In the genomic region with DNA sequence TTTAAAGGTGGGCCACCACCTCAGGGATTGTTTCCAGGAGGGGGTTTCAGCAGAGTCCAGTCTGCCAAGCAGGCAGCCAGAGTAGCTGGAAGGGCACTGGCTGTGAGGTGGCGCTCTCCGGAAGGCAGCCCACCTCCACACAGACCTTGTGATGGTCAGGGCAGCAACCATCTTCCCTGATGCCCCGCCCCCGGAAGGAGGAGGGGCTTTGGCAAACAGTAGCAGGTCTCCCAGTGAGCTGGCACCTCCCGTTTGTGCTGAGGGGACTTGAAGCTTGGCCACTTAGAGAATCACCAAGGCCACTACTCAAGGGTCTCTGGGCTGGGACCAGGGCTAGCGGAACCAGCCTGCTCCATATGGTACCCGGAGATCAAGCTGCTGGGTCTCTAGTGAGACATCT, we compare ENCODE assay signal across 14 mouse cellular contexts.
DNase-seq lines count a peak whose midpoint lies in the region; ATAC-seq and TF ChIP-seq lines count a peak whose summit lies in the region.
"Had no signal": no experiment of that assay in that cellular context is flagged by ENCODE, and none has a peak within 500 bp of the region (broad histone marks: within the 10 kb centered on the region; RNA-seq: fewer than 3 reads in every experiment).

No protein-coding gene starts in this region.

- H3K9ac ChIP-seq in hindbrain, embryonic 15.5 days, result no peak overlapping the region
- H3K9ac ChIP-seq: forebrain, embryonic 13.5 days; heart, embryonic 15.5 days had no signal

- no peak for TF ChIP-seq POLR2A in lung, adult 2 months (IDR thresholded peaks at IDR 0.05; ENCODE audit: borderline replicate concordance, extremely low read depth, low read depth, low read length)

- H3K27me3 ChIP-seq in E14TG2a.4 (ENCODE audit: insufficient read depth, low read length), result no peaks in the 10 kb centered on the region
- peaks cover 20% of the 10 kb centered on the region for H3K27me3 ChIP-seq in hindbrain, embryonic 15.5 days

- H3K4me1 ChIP-seq in lung, adult 2 months (ENCODE audit: control insufficient read depth, insufficient read depth, low read length), result no peaks in the 10 kb centered on the region
- peaks cover 94% of the 10 kb centered on the region for H3K4me1 ChIP-seq in E14TG2a.4 (replicated peaks; ENCODE audit: low read depth, low read length)
- H3K4me1 ChIP-seq in hindbrain, embryonic 15.5 days (replicated peaks), result peaks cover 25% of the 10 kb centered on the region
- H3K4me1 ChIP-seq: heart, embryonic 15.5 days had no signal

- DNase-seq in embryo, embryonic 10 days (ENCODE audit: low spot score), result peak; percentile 27
- no peak for DNase-seq in embryo, embryonic 9.5 days (ENCODE audit: extremely low spot score)
- DNase-seq in lung, postnatal 10 days, result peak; percentile 11
- no peak for DNase-seq in lung, adult 2 months
- no peak for DNase-seq in natural killer cell, adult 2 months (ENCODE audit: low spot score in 2 of 2)
- DNase-seq in c-Kit-positive CD71-positive TER-119-positive erythroid progenitor cells, embryonic 14.5 days (ENCODE audit: low spot score), result no peak
- DNase-seq: cerebellum, adult 18-20 months; heart, adult 11 months; thymus, postnatal 25 days had no signal

- no peaks in the 10 kb centered on the region for H3K9me3 ChIP-seq in E14TG2a.4 (ENCODE audit: low read length)
- no peaks in the 10 kb centered on the region for H3K9me3 ChIP-seq in hindbrain, embryonic 15.5 days
- H3K9me3 ChIP-seq: forebrain, embryonic 13.5 days; heart, embryonic 15.5 days had no signal

- no peak for TF ChIP-seq CTCF in lung, adult 2 months (IDR thresholded peaks at IDR 0.05; ENCODE audit: insufficient read depth, low read length)
- no peak for TF ChIP-seq CTCF in E14TG2a.4 (conservative IDR thresholded peaks at IDR 0.05; ENCODE audit: low read length)

- peaks cover 96% of the 10 kb centered on the region for H3K36me3 ChIP-seq in E14TG2a.4 (ENCODE audit: insufficient read depth, low read length)
- no peaks in the 10 kb centered on the region for H3K36me3 ChIP-seq in hindbrain, embryonic 15.5 days
- H3K36me3 ChIP-seq: heart, embryonic 15.5 days had no signal

- H3K27ac ChIP-seq in hindbrain, embryonic 15.5 days (replicated peaks), result no peak overlapping the region
- H3K27ac ChIP-seq: forebrain, embryonic 13.5 days; heart, embryonic 15.5 days; macrophage had no signal

- H3K4me2 ChIP-seq in hindbrain, embryonic 15.5 days, result 0 out of 2 replicates have a peak overlapping the region, but pooled peaks have one; percentile 23
- H3K4me2 ChIP-seq: forebrain, embryonic 13.5 days; heart, embryonic 15.5 days had no signal

- 44% methylated on average over 7 of the region's 7 CpGs for WGBS in lung, adult 2 months
- WGBS in hindbrain, embryonic 15.5 days, result 42% methylated on average over 7 of the region's 7 CpGs

- ATAC-seq in hindbrain, embryonic 15.5 days (ENCODE audit: low FRiP score, low read depth), result no peak
- ATAC-seq: forebrain, embryonic 13.5 days had no signal

- H3K4me3 ChIP-seq in lung, adult 2 months (replicated peaks; ENCODE audit: extremely low read depth, low read depth, low read length), result no peak overlapping the region
- H3K4me3 ChIP-seq in E14TG2a.4 (replicated peaks; ENCODE audit: low read length), result peak overlapping the region; percentile 67
- no peak overlapping the region for H3K4me3 ChIP-seq in hindbrain, embryonic 15.5 days
- H3K4me3 ChIP-seq: forebrain, embryonic 13.5 days; heart, embryonic 15.5 days had no signal

Comparison
In these comparisons a context has a peak if more than half of its experiments do, and no peak if none do; other contexts are left out.
1. DNase-seq: peak in embryo, embryonic 10 days (single experiment) and lung, postnatal 10 days (single experiment); none in embryo, embryonic 9.5 days (single experiment), lung, adult 2 months (single experiment), natural killer cell, adult 2 months (0 of 2) and c-Kit-positive CD71-positive TER-119-positive erythroid progenitor cells, embryonic 14.5 days (single experiment).